Mouse (Mus musculus) monocyte, adult 5-6 weeks (primary cell): ENCODE data around the gene 1700001K19Rik. TPM values are rescaled to one million over a fixed set of nuclear protein-coding genes. Genes with fewer than 3 reads are reported as not detected.
"Not testable (repeated sequence)": the region's sequence is repeated elsewhere in the genome, so short reads cannot be mapped to it uniquely, and the experiment has no call there.

Experiments used
- ATAC-seq: fragments of 153-309, 156-312 bp; replicated peaks from 2 replicates; pipeline ENCODE4 v1.8.0; 2017; ENCODE audit warnings: mild to moderate bottlenecking; ENCODE audit not compliant: low TSS enrichment, insufficient number of reproducible peaks, severe bottlenecking, poor library complexity, low FRiP score
- total RNA-seq: library from RNA; stranded (forward); fragments of 200-1000, 200-491, 200-594 nt; gene quantifications from 3 replicates; pipeline ENCODE4 v1.2.3, GENCODE M21; 2017

Gene 1700001K19Rik
- total RNA-seq, 1 experiment from 2014 or later: not detected

GRCm38 (mm10) chr12:110697457-110697856, 15.0 kb upstream of the 1700001K19Rik start:
- no peak for ATAC-seq

- no peak for ATAC-seq
Observed at GRCm38 (mm10) chr12:110696975-110697400, 14.6 kb upstream of the 1700001K19Rik start.

GRCm38 (mm10) chr12:110696173-110696974, 14.0 kb upstream of the 1700001K19Rik start:
- peak; percentile 77 for ATAC-seq

- no peak for ATAC-seq
Observed at GRCm38 (mm10) chr12:110695676-110696171, 13.3 kb upstream of the 1700001K19Rik start.

GRCm38 (mm10) chr12:110693378-110693777, 11.0 kb upstream of the 1700001K19Rik start:
- ATAC-seq: not testable (repeated sequence)

GRCm38 (mm10) chr12:110689919-110690643, 7.7 kb upstream of the 1700001K19Rik start:
- ATAC-seq: no peak

GRCm38 (mm10) chr12:110688921-110689320, 6.5 kb upstream of the 1700001K19Rik start:
- not testable (repeated sequence) for ATAC-seq

- no peak for ATAC-seq
Observed at GRCm38 (mm10) chr12:110687894-110688734, 5.7 kb upstream of the 1700001K19Rik start.

GRCm38 (mm10) chr12:110683580-110683979, 1.2 kb upstream of the 1700001K19Rik start:
- ATAC-seq: no peak

- peak; percentile 45; the same call in 1 of the 2 replicates for ATAC-seq
Observed at GRCm38 (mm10) chr12:110681878-110682277, 541 bp downstream of the 1700001K19Rik start.

- ATAC-seq: no peak
Observed at GRCm38 (mm10) chr12:110681191-110681590, 1.2 kb downstream of the 1700001K19Rik start.

- no peak for ATAC-seq
Observed at GRCm38 (mm10) chr12:110674243-110674642, 8.2 kb downstream of the 1700001K19Rik start.

GRCm38 (mm10) chr12:110667466-110668077, 14.8 kb downstream of the 1700001K19Rik start:
- ATAC-seq: no peak

- ATAC-seq: no peak
Observed at GRCm38 (mm10) chr12:110661746-110662145, 20.7 kb downstream of the 1700001K19Rik start.

- no peak for ATAC-seq
Observed at GRCm38 (mm10) chr12:110651464-110651863, 31.0 kb downstream of the 1700001K19Rik start.

GRCm38 (mm10) chr12:110650241-110650641, 32.2 kb downstream of the 1700001K19Rik start:
- ATAC-seq: no peak

GRCm38 (mm10) chr12:110637507-110638114, 44.8 kb downstream of the 1700001K19Rik start:
- ATAC-seq: no peak

GRCm38 (mm10) chr12:110636293-110636692, 46.1 kb downstream of the 1700001K19Rik start:
- ATAC-seq: no peak
